Mouse (Mus musculus) limb, embryonic 10.5 days (tissue): ENCODE measurements around the gene 1110002E22Rik. TPM values are rescaled to one million over a fixed set of nuclear protein-coding genes. Genes with fewer than 3 reads are reported as not detected.

ENCODE experiments used
- DNase-seq: peaks from one replicate; pipeline ENCODE4 v3.0.0-alpha.2; 2017; ENCODE audit warnings: low spot score
- H3K27ac ChIP-seq: fragments of 300-500 bp; sonication (generic); 2 replicates; pipeline ENCODE4 v1.5.1; 2016; ENCODE audit warnings: mild to moderate bottlenecking
- H3K27me3 ChIP-seq: fragments of 300-500 bp; sonication (generic); 2 replicates; pipeline ENCODE4 v1.6.1; 2016; ENCODE audit warnings: low read depth, mild to moderate bottlenecking; ENCODE audit not compliant: poor library complexity, severe bottlenecking
- H3K36me3 ChIP-seq: fragments of 300-500 bp; sonication (generic); 2 replicates; pipeline ENCODE4 v1.6.1; 2016; ENCODE audit warnings: mild to moderate bottlenecking, moderate library complexity
- H3K4me1 ChIP-seq: fragments of 300-500 bp; sonication (generic); 2 replicates; pipeline ENCODE4 v1.6.1; 2016
- H3K4me3 ChIP-seq: fragments of 300-500 bp; sonication (generic); 2 replicates; pipeline ENCODE4 v1.5.1; 2016; ENCODE audit warnings: mild to moderate bottlenecking, moderate library complexity
- H3K9me3 ChIP-seq: fragments of 300-500 bp; sonication (generic); replicated peaks from 2 replicates; pipeline ENCODE4 v1.6.1; 2016; ENCODE audit warnings: mild to moderate bottlenecking
- WGBS: fragments of 180-500 bp; shearing (Covaris S2); methylation state at CpG from one replicate; pipeline ENCODE4 v1.1.7; 2016; 5-methylcytosine and 5-hydroxymethylcytosine counted together
- polyA plus RNA-seq: library from polyadenylated mRNA; unstranded; fragments of >200 nt; fragmentation: Nextera tagmentation; extraction: Ambion mirVana; gene quantifications from 2 replicates; pipeline ENCODE4 v1.2.1, GENCODE M21; 2016

1110002E22Rik gene
- polyA plus RNA-seq, 1 experiment from 2014 or later = 0.15 TPM

GRCm38 (mm10) chr3:138096263-138097028, 31.6 kb downstream of the 1110002E22Rik start:
- DNase-seq = no peak
- Histone ChIP-seq H3K27me3 (no peaks in the 10 kb centered on the region), H3K27ac (no peak overlapping the region), H3K9me3 (no peaks in the 10 kb centered on the region), H3K4me1 (no peaks in the 10 kb centered on the region), H3K36me3 (no peaks in the 10 kb centered on the region), H3K4me3 (no peak overlapping the region)
- WGBS = 90% methylated on average over 19 of the region's 19 CpGs

- Histone ChIP-seq H3K36me3 (no peaks in the 10 kb centered on the region), H3K27me3 (no peaks in the 10 kb centered on the region), H3K9me3 (no peaks in the 10 kb centered on the region), H3K4me3 (no peak overlapping the region), H3K4me1 (no peaks in the 10 kb centered on the region), H3K27ac (no peak overlapping the region)
- 94% methylated on average over 1 of the region's 1 CpGs for WGBS
- DNase-seq = no peak
These were observed 32.9 kb downstream of the 1110002E22Rik start for GRCm38 (mm10) chr3:138097718-138098117.

- Histone ChIP-seq H3K4me1 (no peaks in the 10 kb centered on the region), H3K27ac (no peak overlapping the region), H3K36me3 (no peaks in the 10 kb centered on the region), H3K9me3 (no peaks in the 10 kb centered on the region), H3K4me3 (no peak overlapping the region), H3K27me3 (no peaks in the 10 kb centered on the region)
- 90% methylated on average over 4 of the region's 4 CpGs for WGBS
- no peak for DNase-seq
These were observed 37.1 kb downstream of the 1110002E22Rik start for GRCm38 (mm10) chr3:138101936-138102335.

- DNase-seq = no peak
- Histone ChIP-seq H3K27ac (no peak overlapping the region), H3K4me1 (no peaks in the 10 kb centered on the region)
These were observed 38.8 kb downstream of the 1110002E22Rik start for GRCm38 (mm10) chr3:138103690-138104089.

GRCm38 (mm10) chr3:138105056-138105455, 40.2 kb downstream of the 1110002E22Rik start:
- DNase-seq = no peak
- Histone ChIP-seq H3K9me3 (no peaks in the 10 kb centered on the region), H3K27me3 (no peaks in the 10 kb centered on the region), H3K4me1 (no peaks in the 10 kb centered on the region), H3K4me3 (no peak overlapping the region), H3K36me3 (no peaks in the 10 kb centered on the region), H3K27ac (no peak overlapping the region)
- 80% methylated on average over 5 of the region's 5 CpGs for WGBS

More at GRCm38 (mm10) chr3:138103690-138104089, 38.8 kb downstream of the 1110002E22Rik start:
- Histone ChIP-seq H3K27me3 (no peaks in the 10 kb centered on the region), H3K9me3 (no peaks in the 10 kb centered on the region), H3K36me3 (no peaks in the 10 kb centered on the region), H3K4me3 (no peak overlapping the region)
- 84% methylated on average over 4 of the region's 4 CpGs for WGBS

- DNase-seq = no peak
- no peaks in the 10 kb centered on the region for H3K36me3 ChIP-seq
- no peak overlapping the region for H3K27ac ChIP-seq
- H3K27me3 ChIP-seq = no peaks in the 10 kb centered on the region
- WGBS = 94% methylated on average over 10 of the region's 10 CpGs
- no peaks in the 10 kb centered on the region for H3K9me3 ChIP-seq
- no peak overlapping the region for H3K4me3 ChIP-seq
- no peaks in the 10 kb centered on the region for H3K4me1 ChIP-seq
These were observed 42.0 kb downstream of the 1110002E22Rik start for GRCm38 (mm10) chr3:138106887-138107286.

GRCm38 (mm10) chr3:138110910-138111782, 46.3 kb downstream of the 1110002E22Rik start:
- Histone ChIP-seq H3K27ac (no peak overlapping the region), H3K4me1 (peaks cover 6% of the 10 kb centered on the region), H3K27me3 (no peaks in the 10 kb centered on the region), H3K9me3 (no peaks in the 10 kb centered on the region), H3K36me3 (no peaks in the 10 kb centered on the region), H3K4me3 (no peak overlapping the region)
- no peak for DNase-seq
- WGBS = 91% methylated on average over 19 of the region's 19 CpGs

GRCm38 (mm10) chr3:138114106-138114505, 49.3 kb downstream of the 1110002E22Rik start:
- no peaks in the 10 kb centered on the region for H3K9me3 ChIP-seq
- H3K27ac ChIP-seq = no peak overlapping the region
- H3K4me3 ChIP-seq = no peak overlapping the region
- peaks cover 6% of the 10 kb centered on the region for H3K4me1 ChIP-seq
- no peaks in the 10 kb centered on the region for H3K36me3 ChIP-seq
- no peaks in the 10 kb centered on the region for H3K27me3 ChIP-seq
- WGBS = 89% methylated on average over 17 of the region's 17 CpGs
- DNase-seq = no peak

- no peaks in the 10 kb centered on the region for H3K9me3 ChIP-seq
- H3K36me3 ChIP-seq = no peaks in the 10 kb centered on the region
- H3K4me3 ChIP-seq = no peak overlapping the region
- H3K4me1 ChIP-seq = peaks cover 6% of the 10 kb centered on the region
- H3K27ac ChIP-seq = no peak overlapping the region
- no peak for DNase-seq
- WGBS = 91% methylated on average over 4 of the region's 4 CpGs
- H3K27me3 ChIP-seq = no peaks in the 10 kb centered on the region
These were observed 52.0 kb downstream of the 1110002E22Rik start for GRCm38 (mm10) chr3:138116871-138117270.

- Histone ChIP-seq H3K9me3 (no peaks in the 10 kb centered on the region), H3K27me3 (no peaks in the 10 kb centered on the region), H3K27ac (no peak overlapping the region), H3K4me3 (no peak overlapping the region), H3K4me1 (peaks cover 6% of the 10 kb centered on the region), H3K36me3 (no peaks in the 10 kb centered on the region)
- 85% methylated on average over 6 of the region's 6 CpGs for WGBS
- no peak for DNase-seq
These were observed 53.5 kb downstream of the 1110002E22Rik start for GRCm38 (mm10) chr3:138118392-138118791.

- Histone ChIP-seq H3K36me3 (no peaks in the 10 kb centered on the region), H3K9me3 (no peaks in the 10 kb centered on the region), H3K27me3 (no peaks in the 10 kb centered on the region), H3K4me3 (no peak overlapping the region), H3K27ac (no peak overlapping the region), H3K4me1 (peaks cover 6% of the 10 kb centered on the region)
- WGBS = 72% methylated on average over 14 of the region's 14 CpGs
- DNase-seq = no peak
These were observed 54.0 kb downstream of the 1110002E22Rik start for GRCm38 (mm10) chr3:138118831-138119230.

- H3K27ac ChIP-seq = no peak overlapping the region
- H3K4me3 ChIP-seq = no peak overlapping the region
- no peaks in the 10 kb centered on the region for H3K9me3 ChIP-seq
- H3K4me1 ChIP-seq = no peaks in the 10 kb centered on the region; the same call in 1 of the 2 replicates
- DNase-seq = no peak
- H3K36me3 ChIP-seq = no peaks in the 10 kb centered on the region
- 92% methylated on average over 16 of the region's 16 CpGs for WGBS
- H3K27me3 ChIP-seq = no peaks in the 10 kb centered on the region
These were observed 54.7 kb downstream of the 1110002E22Rik start for GRCm38 (mm10) chr3:138119444-138120105.

- Histone ChIP-seq H3K4me1 (no peaks in the 10 kb centered on the region), H3K27me3 (no peaks in the 10 kb centered on the region), H3K36me3 (no peaks in the 10 kb centered on the region), H3K4me3 (no peak overlapping the region), H3K27ac (no peak overlapping the region), H3K9me3 (no peaks in the 10 kb centered on the region)
- DNase-seq = no peak
- 91% methylated on average over 2 of the region's 2 CpGs for WGBS
These were observed 56.6 kb downstream of the 1110002E22Rik start for GRCm38 (mm10) chr3:138121461-138121860.
